Mouse (Mus musculus) bone marrow, adult 2 months (tissue): Measurements from ENCODE around the gene Fcer2a.

Source experiments
- CTCF ChIP-seq: fragments of 200-500 bp; IDR thresholded peaks from 2 replicates; pipeline ENCODE4 v1.5.1; 2011; ENCODE audit warnings: low read length, control low read depth; ENCODE audit not compliant: control insufficient read depth, insufficient read depth
- POLR2A ChIP-seq: fragments of 200-500 bp; IDR thresholded peaks from 2 replicates; pipeline ENCODE4 v1.6.1; 2011; ENCODE audit warnings: low read depth, mild to moderate bottlenecking, control low read depth, low read length, borderline replicate concordance; ENCODE audit not compliant: control insufficient read depth

DNA sequence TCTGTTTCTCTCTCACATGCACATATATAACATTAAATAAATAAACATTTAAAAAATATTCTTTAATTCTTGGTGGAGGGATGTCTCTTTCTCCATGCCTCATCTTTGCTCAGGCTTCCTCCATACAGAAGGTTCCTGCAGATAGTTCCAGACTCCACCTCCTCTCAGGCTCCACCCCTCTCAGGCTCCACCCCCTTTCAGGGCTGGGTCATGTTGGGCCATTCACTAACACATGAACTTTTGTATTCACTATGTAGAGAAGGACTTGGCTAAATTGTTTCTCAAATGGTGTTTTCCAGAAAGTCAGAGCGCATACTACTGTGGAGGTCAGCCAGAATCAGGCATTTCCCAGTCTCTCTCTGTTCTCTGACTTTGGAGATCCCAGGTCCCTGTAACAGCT, 7.5 kb upstream of the Fcer2a start:
- TF ChIP-seq CTCF (no peak), POLR2A (no peak)
